Mouse (Mus musculus): ENCODE data around the gene Tgif2.
A peak's percentile ranks its signal among the peaks of the same experiment; 100 is the strongest.
"Not testable (repeated sequence)": the region's sequence is repeated elsewhere in the genome, so short reads cannot be mapped to it uniquely, and the experiment has no call there.

The Tgif2 gene

DNA sequence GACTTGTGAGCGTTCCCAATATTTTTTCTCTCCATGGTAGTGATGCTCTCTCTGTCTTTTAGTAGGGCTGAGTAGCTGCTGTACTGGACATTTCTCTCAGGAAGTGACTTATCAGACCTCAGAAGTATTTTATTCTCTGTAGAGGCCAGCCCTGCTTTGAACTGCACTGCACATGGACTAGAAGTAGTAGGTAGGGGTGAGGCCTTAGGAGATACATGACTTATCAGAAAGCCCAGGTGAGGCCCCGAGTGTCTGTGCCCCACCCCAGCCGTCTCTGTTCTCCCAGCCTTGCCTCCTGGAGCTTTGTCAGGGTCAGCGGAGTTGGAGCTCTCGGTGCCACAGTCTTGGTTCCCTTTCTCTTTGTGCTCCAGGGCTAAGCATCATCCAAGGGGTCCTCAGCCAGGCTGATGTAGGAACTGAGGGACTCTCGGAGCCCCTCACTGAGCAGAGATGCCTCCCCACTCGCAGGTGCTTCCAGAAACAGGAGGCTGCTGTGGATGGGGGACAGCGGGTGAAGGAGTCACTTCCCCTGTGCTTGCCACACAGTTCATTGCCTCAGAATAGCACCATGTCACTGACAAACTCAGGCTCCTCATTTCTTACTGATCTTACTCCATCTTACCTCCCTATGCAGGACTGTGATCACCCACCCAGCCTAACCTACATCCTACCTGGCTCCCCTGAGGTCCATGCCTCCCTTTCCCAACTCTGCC, 34.4 kb downstream of the Tgif2 start:
- no peak for DNase-seq (ENCODE audit: low spot score in 2 of 2)

DNA sequence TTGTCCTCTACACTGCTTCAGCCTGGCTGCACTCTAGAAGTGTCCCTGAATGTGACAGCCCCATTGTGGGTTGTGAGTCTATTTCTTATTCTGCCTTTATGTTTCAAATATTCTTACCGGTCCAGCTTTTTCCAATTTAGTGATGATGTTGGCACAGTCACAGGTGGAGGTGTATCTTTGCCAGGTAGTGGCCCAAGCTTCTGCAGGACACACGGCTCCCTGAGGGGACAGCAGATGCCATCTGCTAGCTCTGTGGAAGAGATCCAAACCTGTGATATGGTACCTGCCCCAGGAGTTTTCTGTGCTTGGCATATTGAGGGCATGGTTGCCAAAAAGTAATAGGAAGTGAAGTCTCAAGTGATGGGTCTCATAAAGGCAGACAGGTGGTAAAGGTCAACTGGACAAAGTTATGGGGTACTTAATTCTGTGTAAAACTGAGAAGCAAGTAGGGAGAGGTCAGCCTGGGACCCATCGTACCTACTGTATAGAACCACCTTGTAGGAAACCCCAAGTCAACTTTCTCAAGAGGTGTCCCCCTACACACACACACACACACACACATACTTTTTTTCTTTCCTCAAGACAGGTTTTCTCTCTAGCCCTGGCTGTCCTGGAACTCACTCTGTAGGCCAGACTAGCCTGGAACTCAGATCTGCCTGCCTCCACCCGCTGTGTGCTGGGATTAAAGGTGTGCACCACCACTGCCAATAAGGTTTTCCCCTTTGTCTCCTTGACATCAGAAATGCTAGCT, 35.1 kb downstream of the Tgif2 start:
- no peak for DNase-seq (ENCODE audit: low spot score in 2 of 2)

DNA sequence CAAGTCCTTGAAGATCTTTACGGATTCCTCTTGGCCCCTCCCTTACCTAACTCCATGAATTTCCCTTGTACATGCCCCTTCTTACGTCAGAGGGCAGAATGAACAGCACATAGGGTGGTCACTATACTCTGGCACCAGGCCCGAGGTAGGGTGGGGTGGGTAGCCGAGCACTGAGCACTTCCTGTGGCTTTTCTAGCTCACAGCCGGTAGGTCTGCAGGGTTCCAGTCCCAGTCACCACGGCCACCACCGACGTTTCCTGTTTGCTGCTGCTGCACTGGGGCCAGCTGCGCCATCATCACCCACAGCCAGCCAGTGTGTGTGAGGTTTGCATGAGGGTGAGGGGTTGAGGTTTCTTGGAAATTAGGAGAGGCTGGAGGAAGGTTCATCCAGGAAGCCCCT, 37.9 kb downstream of the Tgif2 start:
- no peak for DNase-seq (ENCODE audit: low spot score in 2 of 2)

DNA sequence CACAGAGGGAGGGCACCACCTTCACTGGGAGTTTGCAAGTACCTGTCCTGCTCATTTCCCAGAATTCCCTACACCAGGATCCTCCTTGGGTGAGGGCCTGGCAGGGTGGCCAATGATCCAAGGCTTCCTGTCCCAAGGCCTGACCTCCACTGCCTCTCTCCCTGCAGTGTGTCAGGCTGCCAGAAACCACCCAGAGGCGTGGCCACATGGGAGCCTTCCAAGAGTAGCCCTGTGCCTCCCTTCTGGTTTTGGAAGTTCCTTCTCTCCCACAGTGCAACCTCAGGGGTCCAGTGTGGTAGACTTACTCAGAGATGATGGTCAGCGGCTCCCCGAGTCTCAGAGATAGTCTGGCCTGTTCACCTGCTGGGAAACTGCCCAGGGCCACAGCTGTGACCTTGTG, 39.7 kb downstream of the Tgif2 start:
- no peak for DNase-seq (ENCODE audit: low spot score in 2 of 2)

DNA sequence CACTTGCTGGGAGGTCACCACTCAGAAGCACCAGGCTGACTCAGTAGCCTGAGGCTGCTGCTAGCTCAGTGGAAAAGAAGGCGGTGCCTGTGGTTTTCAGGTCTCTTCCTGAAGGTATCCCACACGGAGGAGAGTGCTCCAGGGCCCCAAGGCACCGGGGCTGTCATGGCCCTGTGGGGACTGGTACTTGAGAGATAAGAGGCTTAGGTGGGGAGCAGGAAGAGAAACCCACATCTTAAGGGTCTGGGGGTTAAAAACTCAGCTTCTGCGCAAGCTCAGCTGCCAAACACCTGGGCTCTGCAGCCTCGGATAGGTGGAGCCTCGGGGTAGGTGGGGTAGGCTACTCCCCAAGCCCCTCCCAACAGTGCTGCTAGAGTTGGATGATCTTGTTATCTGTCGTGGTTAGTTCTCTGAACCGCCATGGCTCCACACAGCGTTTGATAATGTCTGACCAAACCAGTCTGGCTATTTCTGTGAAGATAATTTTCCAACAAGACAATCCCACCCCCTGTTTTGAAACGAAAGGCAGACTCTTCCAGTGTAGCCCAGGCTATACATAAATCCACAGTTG, 42.7 kb downstream of the Tgif2 start:
- no peak for DNase-seq (ENCODE audit: low spot score in 2 of 2)

DNA sequence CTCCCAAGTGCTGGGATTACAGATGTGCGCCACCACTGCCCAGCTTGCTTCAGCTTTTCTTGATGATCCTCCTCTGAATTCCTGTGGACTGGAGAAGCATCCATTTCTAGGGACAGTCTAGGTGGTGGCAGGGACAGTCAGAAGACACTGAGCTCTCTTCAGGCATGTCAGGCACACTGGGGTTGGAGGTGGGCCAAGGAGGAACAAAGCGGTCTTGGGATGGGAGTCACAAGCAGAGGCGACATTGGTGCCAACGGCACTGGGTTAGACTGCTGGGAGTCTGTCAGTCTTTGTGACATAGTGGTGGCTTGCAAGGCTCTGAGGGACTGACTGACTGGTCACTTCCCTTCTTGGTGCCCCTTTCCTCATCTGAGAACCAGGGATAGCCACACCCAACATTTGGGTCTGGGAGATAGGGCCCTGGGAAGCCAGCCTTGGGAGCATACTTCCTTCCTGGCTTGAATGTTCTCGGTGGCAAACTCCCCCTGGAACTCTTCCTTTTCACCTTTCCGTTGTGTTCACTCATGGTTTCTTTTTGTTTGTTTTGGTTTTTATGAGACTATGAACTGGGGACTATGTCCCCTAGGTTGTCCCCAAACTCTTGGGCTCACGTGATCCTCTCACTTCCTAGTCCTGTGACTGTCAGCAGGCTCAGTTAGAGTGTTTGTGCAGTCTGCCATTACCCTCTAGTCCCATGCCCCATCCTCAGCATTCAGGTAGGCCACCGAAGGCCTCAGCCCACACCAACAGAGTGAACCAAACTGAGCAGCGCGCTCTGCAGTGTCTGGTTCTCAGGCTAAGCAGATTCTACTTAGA, 44.8 kb downstream of the Tgif2 start:
- DNase-seq (ENCODE audit: low spot score in 2 of 2), result no peak

DNA sequence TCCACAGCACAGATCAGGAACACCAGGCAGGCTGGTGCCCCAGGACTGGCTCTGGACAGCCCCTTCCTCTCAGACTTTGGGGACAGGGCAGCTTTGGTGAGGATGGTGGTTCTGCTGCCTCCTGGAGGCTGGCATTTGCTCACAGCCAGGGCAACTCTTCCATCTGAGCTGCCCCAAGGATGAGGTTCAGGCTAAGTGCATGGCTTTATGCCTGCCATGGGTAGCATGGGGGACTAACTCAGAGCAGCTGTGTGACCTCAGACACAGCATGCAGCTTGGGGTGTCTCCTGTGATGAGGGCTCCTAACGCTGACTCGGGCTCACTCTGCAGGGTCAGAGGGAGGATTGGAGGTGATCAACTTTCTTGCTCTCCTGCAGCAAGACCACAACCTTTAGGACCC, 45.9 kb downstream of the Tgif2 start:
- not testable (repeated sequence) for DNase-seq (ENCODE audit: low spot score in 2 of 2)

DNA sequence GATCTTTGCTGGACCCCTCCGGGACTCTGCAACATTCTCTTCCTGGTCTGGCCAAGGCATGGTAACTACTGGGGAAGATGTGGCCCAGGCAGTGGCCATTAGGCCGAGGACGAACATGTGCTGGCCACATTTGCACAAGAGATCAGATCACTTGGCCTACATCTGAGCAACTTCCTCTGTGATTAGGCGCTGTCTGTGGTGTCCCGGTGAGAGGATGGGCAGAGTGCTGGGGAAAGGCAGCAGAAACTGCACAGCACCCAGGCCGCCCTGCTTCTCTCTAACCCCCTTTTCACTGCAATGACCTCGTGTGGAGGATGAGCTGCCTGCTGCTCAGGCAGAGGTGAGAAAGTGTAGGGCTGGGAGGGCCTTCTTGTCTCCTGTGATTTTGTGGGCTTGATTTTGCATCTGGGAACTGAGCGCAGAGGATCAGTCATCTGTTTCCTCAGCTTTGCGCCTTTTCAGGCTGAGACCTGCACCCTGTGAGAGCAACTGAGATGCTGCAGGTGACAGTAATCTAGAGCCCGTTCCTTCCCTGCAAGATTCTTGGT, 46.4 kb downstream of the Tgif2 start:
- DNase-seq (ENCODE audit: low spot score in 2 of 2), result no peak

DNA sequence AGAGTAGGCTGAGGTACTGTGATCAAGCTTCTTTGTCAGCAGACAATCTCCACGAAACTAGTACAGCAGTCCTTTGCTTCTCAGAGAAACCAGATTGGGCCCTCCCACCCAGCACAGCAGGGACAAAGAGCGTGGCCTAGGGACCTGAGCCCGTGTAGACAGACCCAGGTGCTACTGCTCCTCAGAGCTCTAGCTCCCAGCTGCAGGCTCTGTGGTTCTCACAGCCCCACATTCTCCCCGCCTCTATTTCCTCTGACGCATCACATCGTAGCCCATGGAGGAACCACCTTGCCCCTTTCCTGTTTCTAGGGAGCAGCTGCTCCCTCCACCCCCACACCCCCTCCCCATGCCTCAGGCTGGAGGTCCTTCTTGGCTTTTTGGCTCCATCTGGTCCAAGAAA, 47.2 kb downstream of the Tgif2 start, which contains the start of gene Sla2:
TSS of gene Sla2 (minus strand) at position 176 of the 400 bp plus-strand sequence.
- DNase-seq (ENCODE audit: low spot score in 2 of 2), result no peak

DNA sequence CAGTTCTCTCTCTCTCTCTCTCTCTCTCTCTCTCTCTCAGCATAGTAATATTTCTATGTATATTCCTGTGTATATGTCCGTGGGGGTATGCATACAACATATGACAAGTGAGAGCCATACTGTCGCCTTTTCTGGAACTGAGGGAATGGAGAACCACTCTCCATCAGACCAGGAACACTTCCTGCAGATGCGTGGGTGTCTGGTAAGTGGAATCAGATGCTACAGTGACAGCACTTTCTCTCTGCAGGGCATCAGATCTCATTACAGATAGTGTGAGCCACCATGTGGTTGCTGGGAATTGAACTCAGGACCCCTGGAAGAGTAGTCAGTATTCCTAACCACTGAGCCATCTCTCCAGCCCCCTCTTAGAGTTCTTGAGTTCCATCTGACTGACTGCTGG, 48.7 kb downstream of the Tgif2 start:
- no peak for DNase-seq (ENCODE audit: low spot score in 2 of 2)

DNA sequence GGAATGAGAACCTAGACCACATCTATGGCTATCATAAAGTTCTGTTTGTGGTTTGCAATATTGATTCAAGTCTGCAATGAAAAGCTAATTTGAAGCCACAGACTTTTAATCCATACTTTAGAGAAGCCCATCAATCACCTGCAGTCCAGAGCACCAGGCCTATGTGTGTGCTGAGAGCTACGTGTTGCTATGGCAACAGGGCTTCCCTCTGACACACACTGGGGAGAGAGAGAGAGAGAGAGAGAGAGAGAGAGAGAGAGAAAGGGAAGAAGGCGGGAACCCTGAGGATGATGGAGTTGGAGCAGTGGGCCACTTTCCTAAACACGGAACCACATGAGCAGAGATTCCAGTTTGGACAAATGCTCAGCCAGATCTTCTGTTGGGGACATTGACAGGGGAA, 52.4 kb downstream of the Tgif2 start:
- DNase-seq (ENCODE audit: low spot score in 2 of 2), result no peak

DNA sequence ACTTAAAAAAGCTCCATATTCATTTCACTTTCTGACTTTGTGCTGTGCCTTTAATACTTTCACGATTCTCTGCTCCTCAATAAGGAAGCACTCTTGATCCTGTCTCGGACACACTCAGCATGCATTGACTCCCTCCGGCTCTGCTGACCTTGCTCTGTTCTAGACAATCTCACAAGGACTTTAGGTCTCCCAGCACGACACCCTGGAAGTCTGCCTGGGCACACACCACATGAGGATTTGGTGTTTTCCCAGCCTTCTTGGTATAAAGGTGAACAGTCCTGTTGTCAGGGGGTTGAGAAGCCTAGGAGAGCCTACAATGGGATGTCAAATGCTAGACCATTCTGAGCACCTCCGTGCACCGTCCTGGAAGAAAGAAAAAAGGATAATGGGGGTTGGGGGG, 53.0 kb downstream of the Tgif2 start:
- DNase-seq (ENCODE audit: low spot score in 2 of 2), result no peak

DNA sequence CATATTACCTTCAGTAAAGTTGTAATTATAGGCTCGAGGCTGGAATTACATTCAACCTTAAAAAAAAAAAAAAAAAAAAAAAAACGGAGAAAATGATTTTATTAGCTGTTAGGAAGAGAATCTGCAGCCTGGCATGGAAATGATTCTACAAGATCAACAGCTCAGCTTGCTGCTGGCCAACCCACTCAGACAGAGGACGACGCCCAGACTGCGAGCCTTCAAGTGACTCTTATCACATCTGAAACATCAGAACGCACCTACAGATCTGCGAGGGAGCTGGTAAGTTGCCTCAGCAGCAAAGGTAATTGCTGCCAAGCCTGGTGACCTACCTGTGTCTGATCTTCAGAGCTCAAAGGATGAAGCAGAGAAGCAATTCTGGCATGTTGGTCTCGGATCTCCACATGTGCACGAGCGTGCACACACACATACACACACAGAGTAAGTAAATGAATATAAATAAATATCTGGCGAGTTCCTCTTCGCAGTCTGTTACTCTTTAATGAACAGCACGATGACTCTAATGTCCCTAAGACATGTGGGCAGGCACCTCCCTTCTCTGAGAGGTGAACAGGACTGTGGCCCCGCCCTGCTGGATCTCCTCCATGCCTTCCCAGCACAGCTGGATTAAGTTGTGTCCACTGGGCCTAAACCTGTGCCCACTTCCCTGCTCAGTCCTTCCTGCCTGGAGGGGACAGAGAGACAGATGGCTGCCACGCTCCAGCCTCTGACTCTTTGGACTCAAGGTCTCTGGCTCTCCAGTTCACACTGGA, 54.9 kb downstream of the Tgif2 start:
- DNase-seq (ENCODE audit: low spot score in 2 of 2), result no peak

DNA sequence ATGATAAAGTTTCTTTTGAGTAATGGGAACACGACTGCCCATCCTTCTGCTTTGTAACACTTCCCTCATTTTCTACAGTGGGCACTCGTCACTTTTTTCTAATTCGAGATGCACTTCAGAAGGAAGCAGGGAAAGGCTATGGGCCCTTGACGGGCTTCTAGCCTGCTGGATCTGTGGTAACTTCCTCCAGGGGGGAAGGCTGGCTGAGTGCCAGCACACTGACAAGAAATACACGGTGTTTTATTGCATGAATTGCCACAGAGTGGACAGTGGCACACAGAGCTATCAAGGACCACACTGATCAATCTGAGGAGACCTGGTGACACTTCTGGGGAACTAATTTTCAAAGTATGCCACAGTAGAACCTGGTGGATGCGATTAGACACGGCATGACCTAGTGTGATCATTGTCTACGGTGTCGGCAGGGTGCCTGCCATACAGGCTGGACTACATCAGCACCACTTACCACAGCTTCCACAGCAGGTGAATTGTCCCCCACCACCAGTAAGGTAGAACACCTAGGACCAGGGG, 56.6 kb downstream of the Tgif2 start:
- no peak for DNase-seq (ENCODE audit: low spot score in 2 of 2)

DNA sequence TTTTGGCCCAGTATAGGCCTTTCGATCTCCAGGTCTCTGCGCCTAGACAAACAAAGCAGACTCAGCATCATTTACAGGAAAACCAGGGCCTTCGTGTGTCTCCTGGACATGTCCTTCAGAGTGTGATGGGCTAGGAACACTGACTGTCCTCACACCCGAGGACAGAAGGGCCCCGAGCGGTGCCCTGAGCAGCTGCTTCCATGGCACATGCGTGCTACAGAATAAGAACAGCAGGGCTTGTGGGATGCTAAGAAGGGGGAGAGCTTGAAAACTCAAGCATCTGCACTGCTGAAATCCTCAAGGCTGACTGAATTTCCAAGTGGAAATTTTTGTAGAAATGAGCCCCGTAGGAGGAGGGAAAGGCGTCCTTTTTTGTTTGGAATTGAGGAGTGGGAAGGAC, 57.2 kb downstream of the Tgif2 start:
- DNase-seq (ENCODE audit: low spot score in 2 of 2), result peak; percentile 43 to 60

DNA sequence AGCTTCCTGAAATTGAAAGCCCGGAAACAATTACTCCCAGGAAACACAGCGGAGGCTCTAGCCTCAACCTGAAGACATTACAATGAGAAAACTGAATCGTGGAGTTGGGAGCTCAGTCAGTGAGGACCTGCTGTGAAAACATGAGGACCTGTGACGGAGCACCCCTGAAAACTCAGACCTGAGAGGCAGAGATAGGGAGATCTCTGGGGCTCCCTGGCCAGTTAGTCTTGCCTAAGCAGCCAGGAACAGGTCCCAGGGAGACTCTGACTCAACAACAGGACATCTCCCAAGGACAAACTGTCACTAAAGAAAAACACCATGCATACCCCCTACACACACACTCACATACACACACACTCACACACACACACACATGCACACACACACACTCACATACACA, 58.6 kb downstream of the Tgif2 start:
- DNase-seq (ENCODE audit: low spot score in 2 of 2), result no peak

DNA sequence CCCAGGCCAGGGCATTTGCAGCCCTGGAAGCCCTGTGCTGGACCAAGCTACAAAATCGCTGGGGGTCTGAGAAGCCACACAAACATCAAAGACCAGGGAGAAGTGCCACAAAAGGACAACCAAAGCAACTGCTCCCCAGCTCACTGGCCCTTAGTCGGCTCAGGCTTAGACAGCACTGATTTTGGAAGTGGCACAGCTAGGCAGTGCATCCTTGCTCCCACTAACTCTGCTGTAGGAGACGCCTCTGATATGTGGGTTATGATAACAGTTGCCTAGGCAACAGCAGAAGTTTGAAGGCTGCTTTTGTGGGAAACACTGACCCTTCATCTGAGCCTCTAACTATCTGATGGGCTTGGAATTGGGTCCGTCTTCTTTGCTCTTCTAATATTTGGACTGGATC, 59.4 kb downstream of the Tgif2 start:
- no peak for DNase-seq (ENCODE audit: low spot score in 2 of 2)

DNA sequence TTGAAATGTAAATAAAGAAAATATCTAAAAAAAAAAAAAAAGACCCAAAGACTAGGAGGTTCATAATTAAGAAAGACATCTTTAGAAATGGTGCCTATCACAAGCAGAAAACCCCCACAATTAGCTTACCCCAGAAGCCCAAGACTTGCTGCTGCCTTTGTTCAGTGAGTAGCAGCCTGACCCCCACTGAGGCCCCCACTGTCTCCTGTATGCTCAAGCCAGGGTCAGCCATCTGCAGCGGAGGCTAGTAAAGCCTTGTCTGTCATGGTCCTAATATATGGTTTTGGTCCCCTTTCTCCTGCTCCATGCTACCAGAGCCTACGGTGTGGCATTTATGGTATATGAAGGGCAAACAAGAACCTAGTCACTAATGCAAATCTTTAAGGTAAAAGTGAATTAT, 61.5 kb downstream of the Tgif2 start:
- no peak for DNase-seq (ENCODE audit: low spot score in 2 of 2)

DNA sequence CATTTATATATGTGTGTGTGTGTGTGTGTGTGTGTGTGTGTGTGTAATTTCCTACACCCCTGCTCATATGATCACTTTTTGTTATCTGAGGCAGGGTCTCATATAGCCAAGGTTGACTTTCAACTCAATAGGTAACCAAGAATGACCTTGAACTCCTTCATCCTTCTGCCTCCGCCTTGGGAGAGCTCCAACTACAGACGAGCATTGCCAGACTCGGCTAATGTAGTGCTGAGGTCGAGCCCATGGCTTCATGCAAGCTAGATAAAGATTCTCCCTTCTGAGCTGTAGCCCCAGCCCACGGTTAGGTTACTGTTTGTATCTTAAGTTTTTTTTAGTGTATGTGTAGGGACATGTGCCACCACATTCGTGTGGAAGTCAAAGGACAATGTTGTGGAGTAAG, 62.1 kb downstream of the Tgif2 start:
- no peak for DNase-seq (ENCODE audit: low spot score in 2 of 2)

DNA sequence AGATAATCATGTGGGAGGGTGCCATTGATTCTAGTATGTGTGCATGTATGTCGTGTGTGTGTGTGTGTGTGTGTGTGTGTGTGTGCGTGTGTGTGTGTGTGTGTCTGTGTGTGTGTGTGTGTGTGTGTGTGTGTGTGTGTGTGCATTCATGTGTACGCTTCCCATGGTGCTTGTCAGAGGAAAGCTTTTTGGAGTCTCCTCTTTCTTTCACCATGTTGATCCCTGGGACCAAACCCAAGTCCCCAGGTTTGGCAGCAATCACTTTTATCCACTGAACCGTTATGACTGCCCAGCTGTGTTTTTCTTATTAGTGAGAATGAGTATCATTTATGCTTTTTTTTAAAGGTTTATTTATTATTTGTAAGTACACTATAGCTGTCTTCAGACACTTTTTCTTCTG, 62.6 kb downstream of the Tgif2 start:
- not testable (repeated sequence) for DNase-seq (ENCODE audit: low spot score in 2 of 2)

DNA sequence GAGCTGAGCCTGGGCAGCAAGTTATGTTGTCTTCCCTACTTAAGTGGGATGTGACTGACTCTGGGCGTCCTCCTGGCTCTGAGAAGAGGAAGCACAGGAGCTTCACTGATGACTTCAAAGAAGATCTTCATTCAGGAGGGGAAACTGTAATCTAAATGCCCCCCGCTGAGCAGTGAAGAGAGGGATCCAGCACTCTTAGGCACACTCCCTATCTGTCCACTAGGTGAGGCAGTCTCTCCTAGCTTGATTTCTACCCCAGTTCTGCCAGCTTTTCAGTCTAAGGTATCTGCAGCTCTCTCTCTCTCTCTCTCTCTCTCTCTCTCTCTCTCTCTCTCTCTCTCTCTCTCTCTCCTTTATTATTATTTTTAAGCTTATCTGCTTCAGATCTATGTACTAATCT, 63.6 kb downstream of the Tgif2 start:
- DNase-seq (ENCODE audit: low spot score in 2 of 2), result no peak

All from right cerebral cortex, postnatal 10 days (tissue).